Mouse (Mus musculus) limb, embryonic 15.5 days (tissue): ENCODE results near the gene Hoxa10. TPM values are rescaled to one million over a fixed set of nuclear protein-coding genes. Genes with fewer than 3 reads are reported as not detected.

Experiments used
- ATAC-seq: fragments of 200-750 bp; cut with Nextera tagmentation; 2 replicates; pipeline ENCODE4 v1.8.0; 2017; ENCODE audit warnings: low read depth, moderate TSS enrichment; ENCODE audit not compliant: insufficient number of reproducible peaks, low FRiP score, low TSS enrichment
- H3K27ac ChIP-seq: fragments of 300-500 bp; sonication (generic); 2 replicates; pipeline ENCODE4 v1.5.1; 2015; ENCODE audit warnings: moderate library complexity, mild to moderate bottlenecking, inconsistent platforms
- H3K27me3 ChIP-seq: fragments of 300-500 bp; sonication (generic); 2 replicates; pipeline ENCODE4 v1.6.1; 2015; ENCODE audit warnings: inconsistent platforms
- H3K36me3 ChIP-seq: fragments of 300-500 bp; sonication (generic); 2 replicates; pipeline ENCODE4 v1.6.1; 2015; ENCODE audit warnings: inconsistent platforms
- H3K4me1 ChIP-seq: fragments of 300-500 bp; sonication (generic); 2 replicates; pipeline ENCODE4 v1.6.1; 2015; ENCODE audit warnings: inconsistent platforms
- H3K4me2 ChIP-seq: fragments of 300-500 bp; sonication (generic); 2 replicates; pipeline ENCODE4 v1.6.1; 2015; ENCODE audit warnings: mild to moderate bottlenecking, inconsistent platforms
- H3K4me3 ChIP-seq: fragments of 300-500 bp; sonication (generic); 2 replicates; pipeline ENCODE4 v1.5.1; 2015; ENCODE audit warnings: mild to moderate bottlenecking, inconsistent platforms
- H3K9ac ChIP-seq: fragments of 300-500 bp; sonication (generic); 2 replicates; pipeline ENCODE4 v1.6.1; 2015; ENCODE audit warnings: inconsistent platforms
- H3K9me3 ChIP-seq: fragments of 300-500 bp; sonication (generic); 2 replicates; pipeline ENCODE4 v1.6.1; 2016; ENCODE audit warnings: inconsistent platforms
- WGBS: fragments of 180-500 bp; shearing (Covaris S2); methylation state at CpG from one replicate; pipeline ENCODE4 v1.1.7; 2015; 5-methylcytosine and 5-hydroxymethylcytosine counted together
- polyA plus RNA-seq: library from polyadenylated mRNA; unstranded; fragments of >200 nt; fragmentation: Nextera tagmentation; extraction: Ambion mirVana; gene quantifications from 2 replicates; pipeline ENCODE4 v1.2.1, GENCODE M21; 2015

Hoxa10 gene
- polyA plus RNA-seq, 1 experiment from 2014 or later, result 108 TPM

DNA sequence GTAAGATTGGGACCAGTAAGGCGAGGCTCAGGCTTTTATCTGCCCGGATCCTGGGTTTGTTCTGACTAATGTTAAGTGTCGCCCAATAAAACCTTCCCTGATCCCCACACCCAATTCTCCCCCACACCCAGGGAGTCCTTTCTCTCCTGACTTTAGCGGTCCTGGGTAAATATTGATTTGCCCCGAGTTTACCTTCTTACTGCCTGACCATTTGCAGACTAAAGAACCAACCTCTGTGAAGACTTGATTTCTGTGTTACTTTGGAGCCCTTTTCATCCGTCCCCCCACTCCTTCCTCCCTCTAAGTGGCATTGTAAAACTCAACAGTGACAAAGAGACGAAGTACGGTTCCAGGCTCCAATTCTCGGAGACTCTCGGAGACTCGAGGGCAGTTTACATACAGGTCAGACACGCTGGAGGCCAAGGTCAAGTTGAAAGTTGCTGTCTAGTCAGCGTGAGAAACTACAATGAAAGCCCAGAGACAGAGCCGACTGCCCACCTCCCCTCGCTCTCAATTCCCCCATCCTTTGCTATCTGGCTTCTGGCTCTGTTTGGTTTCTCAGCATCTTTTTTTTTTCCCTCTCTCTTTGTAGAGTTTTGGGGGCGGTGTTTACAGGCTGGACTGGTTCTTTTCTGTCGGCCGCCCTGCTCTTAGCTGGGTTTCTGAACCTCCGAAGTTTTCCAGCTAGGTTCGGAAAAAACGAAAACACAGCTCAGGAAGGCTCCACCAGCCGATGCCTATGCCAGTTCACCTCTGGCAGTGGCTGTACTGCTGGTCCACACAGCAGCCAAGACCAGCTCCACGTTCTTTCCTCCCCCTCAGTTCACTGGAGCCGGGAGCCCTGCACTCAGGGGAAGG, 22.0 kb upstream of the Hoxa10 start:
- Histone ChIP-seq H3K4me3 (peak overlapping the region; percentile 69), H3K27ac (peak overlapping the region; percentile 75), H3K36me3 (no peaks in the 10 kb centered on the region), H3K27me3 (peaks cover 45% of the 10 kb centered on the region), H3K9ac (peak overlapping the region; percentile 29; the same call in 1 of the 2 replicates), H3K4me2 (peak overlapping the region; percentile 59), H3K4me1 (peaks cover 30% of the 10 kb centered on the region), H3K9me3 (no peaks in the 10 kb centered on the region)
- ATAC-seq, result no peak
- WGBS, result 12% methylated on average over 24 of the region's 24 CpGs

DNA sequence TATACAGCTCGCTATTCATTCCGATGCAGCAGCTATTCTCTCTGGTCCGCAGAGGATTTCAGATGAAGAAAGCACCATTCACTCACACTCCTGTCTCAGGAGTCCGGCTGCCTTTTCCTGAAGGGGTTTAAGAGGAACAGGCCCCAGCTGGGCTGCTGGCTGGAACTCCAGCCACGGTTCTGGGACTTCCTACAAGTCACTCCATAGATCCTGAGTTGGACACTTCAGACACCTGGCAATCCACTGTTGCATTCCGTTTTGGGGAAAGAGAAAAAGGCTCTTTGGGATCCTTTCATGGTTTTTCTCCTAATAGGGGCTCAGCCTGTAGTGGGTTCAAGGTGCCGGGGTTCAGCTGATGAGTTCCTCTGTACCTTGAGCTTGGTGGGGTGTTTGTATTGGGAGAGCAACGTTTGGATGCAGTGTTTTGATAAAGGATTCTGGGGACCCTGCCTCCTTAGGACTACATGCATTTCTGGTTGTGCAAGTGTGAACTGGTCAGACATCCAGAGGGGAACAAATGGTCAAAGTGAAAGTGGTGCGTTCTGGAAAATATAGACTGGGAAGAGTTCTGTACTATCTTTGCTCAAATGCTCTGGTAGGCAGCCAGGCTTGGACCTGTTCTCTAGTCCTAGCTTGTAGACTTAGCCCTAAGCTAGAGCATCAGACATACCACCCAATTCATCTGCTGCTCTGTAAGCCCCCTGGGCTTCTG, 21.3 kb upstream of the Hoxa10 start:
- Histone ChIP-seq H3K27ac (peak overlapping the region; percentile 75), H3K27me3 (peaks cover 43% of the 10 kb centered on the region), H3K36me3 (no peaks in the 10 kb centered on the region), H3K4me3 (peak overlapping the region; percentile 69), H3K9ac (no peak overlapping the region), H3K9me3 (no peaks in the 10 kb centered on the region), H3K4me2 (peak overlapping the region; percentile 59), H3K4me1 (peaks cover 30% of the 10 kb centered on the region)
- 13% methylated on average over 9 of the region's 9 CpGs for WGBS
- no peak for ATAC-seq

DNA sequence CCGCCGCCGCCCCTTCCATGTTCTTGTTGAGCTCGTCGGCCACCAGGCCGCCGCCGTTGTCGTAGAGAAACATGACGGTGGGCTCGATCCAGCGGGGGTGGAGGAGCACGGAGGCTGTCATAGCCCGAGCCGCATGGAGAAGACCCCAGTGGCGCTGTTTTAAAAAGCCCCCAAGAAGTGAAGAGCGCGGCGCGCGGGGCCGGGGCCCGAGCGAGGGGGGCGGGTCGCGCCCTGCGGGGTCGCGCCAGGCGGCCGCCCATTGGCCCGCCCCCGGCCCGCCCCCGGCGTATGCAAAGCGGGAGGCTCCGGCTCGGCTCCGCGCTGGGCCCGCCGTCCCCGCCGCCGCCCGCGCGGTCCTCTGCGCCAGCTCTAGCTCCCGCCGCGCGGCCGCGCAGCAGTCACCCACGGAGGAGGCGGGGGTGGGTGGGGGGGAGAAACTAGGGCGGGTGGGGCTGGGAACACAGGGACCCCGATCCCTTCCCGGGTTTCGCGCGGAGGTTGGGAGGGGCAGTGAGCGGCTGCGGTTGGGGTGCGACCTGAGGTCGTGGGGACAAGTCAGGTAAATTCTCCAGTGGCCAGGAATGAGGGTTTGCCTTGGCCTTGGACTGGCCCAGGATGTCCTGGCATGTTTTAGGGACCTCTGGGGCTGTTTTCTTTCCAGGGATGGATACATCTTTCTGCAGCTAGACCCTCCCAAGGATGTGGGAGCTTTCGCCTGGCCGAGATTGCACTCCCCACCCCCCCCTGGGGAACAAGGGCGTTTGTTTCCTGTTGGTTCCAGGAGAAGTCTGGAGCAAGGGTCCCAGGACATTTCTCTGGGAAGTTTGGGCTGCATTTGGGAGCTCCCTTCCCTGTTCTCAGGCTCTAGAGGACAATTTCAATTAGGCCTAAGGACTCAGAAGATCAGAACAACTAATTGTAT, 20.3 kb upstream of the Hoxa10 start, which contains the start of gene Hoxa13:
Gene Hoxa13 (minus strand): TSS at position 227 of the 922 bp plus-strand sequence.
- Histone ChIP-seq H3K9me3 (no peaks in the 10 kb centered on the region), H3K4me3 (peak within 1 kb of the TSS; percentile 69), H3K27me3 (peaks cover 36% of the 10 kb centered on the region), H3K4me2 (peak within 1 kb of the TSS; percentile 59), H3K27ac (peak within 1 kb of the TSS; percentile 90), H3K36me3 (no peaks in the 10 kb centered on the region), H3K4me1 (peaks cover 27% of the 10 kb centered on the region), H3K9ac (peak within 1 kb of the TSS; percentile 89)
- ATAC-seq, result peak; percentile 89
- WGBS, result under 1% methylated on average over 60 of the region's 72 CpGs

- no peak for ATAC-seq
- Histone ChIP-seq H3K27ac (peak overlapping the region; percentile 90), H3K27me3 (peaks cover 26% of the 10 kb centered on the region)
Measured at GRCm38 (mm10) chr6:52259811-52260261, 19.2 kb upstream of the Hoxa10 start.

GRCm38 (mm10) chr6:52259081-52259790, 18.6 kb upstream of the Hoxa10 start:
- peak overlapping the region; percentile 89 for H3K9ac ChIP-seq
- H3K9me3 ChIP-seq, result no peaks in the 10 kb centered on the region
- ATAC-seq, result no peak
- H3K4me2 ChIP-seq, result peak overlapping the region; percentile 59
- peak overlapping the region; percentile 69 for H3K4me3 ChIP-seq
- 2% methylated on average over 25 of the region's 25 CpGs for WGBS
- H3K27me3 ChIP-seq, result peaks cover 21% of the 10 kb centered on the region
- peaks cover 19% of the 10 kb centered on the region for H3K4me1 ChIP-seq
- H3K27ac ChIP-seq, result peak overlapping the region; percentile 90
- no peaks in the 10 kb centered on the region for H3K36me3 ChIP-seq

More at GRCm38 (mm10) chr6:52259811-52260261, 19.2 kb upstream of the Hoxa10 start:
- under 1% methylated on average over 39 of the region's 39 CpGs for WGBS
- H3K4me1 ChIP-seq, result peaks cover 19% of the 10 kb centered on the region
- peak overlapping the region; percentile 89 for H3K9ac ChIP-seq
- H3K36me3 ChIP-seq, result no peaks in the 10 kb centered on the region
- H3K4me3 ChIP-seq, result peak overlapping the region; percentile 69
- peak overlapping the region; percentile 59 for H3K4me2 ChIP-seq
- no peaks in the 10 kb centered on the region for H3K9me3 ChIP-seq

DNA sequence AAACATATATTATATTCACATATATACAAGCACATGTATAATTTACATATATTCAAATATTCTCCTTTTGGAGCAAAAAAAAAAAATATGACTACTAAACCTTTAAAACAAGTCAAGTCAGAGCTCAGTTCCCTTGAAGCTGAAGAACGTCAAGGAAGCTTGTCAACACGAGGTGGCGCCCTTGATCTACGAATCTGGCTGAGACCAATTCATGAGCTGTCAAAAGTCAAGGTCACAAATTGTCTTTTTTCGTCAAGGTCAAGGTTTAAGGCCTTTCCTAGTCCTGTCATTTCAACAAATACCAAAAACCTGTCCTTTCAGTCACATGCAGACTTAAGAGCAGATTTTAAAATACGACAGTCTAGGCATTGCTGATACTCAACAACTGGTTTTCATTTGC, 16.3 kb upstream of the Hoxa10 start:
- H3K27ac ChIP-seq, result no peak overlapping the region
- H3K27me3 ChIP-seq, result peaks cover 9% of the 10 kb centered on the region

GRCm38 (mm10) chr6:52253511-52254500, 13.2 kb upstream of the Hoxa10 start:
- Histone ChIP-seq H3K4me1 (peaks cover 15% of the 10 kb centered on the region), H3K27me3 (peaks cover 8% of the 10 kb centered on the region), H3K27ac (peak overlapping the region; percentile 90), H3K36me3 (no peaks in the 10 kb centered on the region), H3K9ac (peak overlapping the region; percentile 55), H3K4me3 (peak overlapping the region; percentile 39), H3K9me3 (no peaks in the 10 kb centered on the region), H3K4me2 (peak overlapping the region; percentile 56)
- no peak for ATAC-seq
- WGBS, result 3% methylated on average over 59 of the region's 59 CpGs

More for the DNA sequence above, 16.3 kb upstream of the Hoxa10 start:
- no peaks in the 10 kb centered on the region for H3K9me3 ChIP-seq
- peak overlapping the region; percentile 34 for H3K4me3 ChIP-seq
- H3K4me2 ChIP-seq, result peak overlapping the region; percentile 59
- no peak overlapping the region for H3K9ac ChIP-seq
- no peak for ATAC-seq
- H3K4me1 ChIP-seq, result peaks cover 13% of the 10 kb centered on the region
- no peaks in the 10 kb centered on the region for H3K36me3 ChIP-seq
- 1% methylated on average over 6 of the region's 6 CpGs for WGBS

- ATAC-seq, result 0 out of 2 replicates have a peak, but pooled peaks have one; percentile 7
- Histone ChIP-seq H3K4me3 (peak overlapping the region; percentile 39), H3K4me1 (peaks cover 15% of the 10 kb centered on the region)
Measured at GRCm38 (mm10) chr6:52252775-52253376, 12.2 kb upstream of the Hoxa10 start.

GRCm38 (mm10) chr6:52252016-52252774, 11.5 kb upstream of the Hoxa10 start:
- Histone ChIP-seq H3K27ac (peak overlapping the region; percentile 90), H3K4me1 (peaks cover 15% of the 10 kb centered on the region), H3K4me2 (peak overlapping the region; percentile 56), H3K9me3 (no peaks in the 10 kb centered on the region), H3K36me3 (no peaks in the 10 kb centered on the region), H3K27me3 (peaks cover 14% of the 10 kb centered on the region), H3K9ac (peak overlapping the region; percentile 55), H3K4me3 (peak overlapping the region; percentile 39)
- WGBS, result 6% methylated on average over 24 of the region's 24 CpGs
- peak; percentile 35 for ATAC-seq

More at GRCm38 (mm10) chr6:52252775-52253376, 12.2 kb upstream of the Hoxa10 start:
- peak overlapping the region; percentile 55 for H3K9ac ChIP-seq
- H3K36me3 ChIP-seq, result no peaks in the 10 kb centered on the region
- 5% methylated on average over 35 of the region's 35 CpGs for WGBS
- H3K4me2 ChIP-seq, result peak overlapping the region; percentile 56
- H3K27ac ChIP-seq, result peak overlapping the region; percentile 90
- peaks cover 14% of the 10 kb centered on the region for H3K27me3 ChIP-seq
- H3K9me3 ChIP-seq, result no peaks in the 10 kb centered on the region
